Mouse (Mus musculus) kidney, embryonic 16.5 days (tissue): Measurements from ENCODE around the gene Crmp1. TPM values are rescaled to one million over a fixed set of nuclear protein-coding genes. Genes with fewer than 3 reads are reported as not detected.

Experiments used
- polyA plus RNA-seq: library from polyadenylated mRNA; unstranded; fragments of >200 nt; fragmentation: Nextera tagmentation; extraction: Ambion mirVana; gene quantifications from 2 replicates; pipeline ENCODE4 v1.2.1, GENCODE M21; 2015

Crmp1 gene
- polyA plus RNA-seq, 1 experiment from 2014 or later = 9.8 TPM

Other genes with a start within 250 kb of the Crmp1 start
- not detected in 2 replicates for gene Gm1043, start 156.6 kb upstream of the Crmp1 start, polyA plus RNA-seq
- 25.6 and 26.8 TPM in 2 replicates for gene Evc, start 95.0 kb downstream of the Crmp1 start, polyA plus RNA-seq
- gene Evc2, start 96.6 kb downstream of the Crmp1 start, polyA plus RNA-seq = 25.6 and 25.7 TPM in 2 replicates